Mouse (Mus musculus): ENCODE results near the gene Olfr492. TPM values are rescaled to one million over a fixed set of nuclear protein-coding genes. Genes with fewer than 3 reads are reported as not detected.

Olfr492 gene
- total RNA-seq (2012; rRNA removed) (not detected in 2 replicates), polyA plus RNA-seq (2012; ENCODE audit: insufficient read depth in 1 of 2, insufficient read length in 2 of 2, low read depth in 1 of 2, low replicate concordance in 2 of 2, missing spikeins in 1 of 2) (not detected)

DNA sequence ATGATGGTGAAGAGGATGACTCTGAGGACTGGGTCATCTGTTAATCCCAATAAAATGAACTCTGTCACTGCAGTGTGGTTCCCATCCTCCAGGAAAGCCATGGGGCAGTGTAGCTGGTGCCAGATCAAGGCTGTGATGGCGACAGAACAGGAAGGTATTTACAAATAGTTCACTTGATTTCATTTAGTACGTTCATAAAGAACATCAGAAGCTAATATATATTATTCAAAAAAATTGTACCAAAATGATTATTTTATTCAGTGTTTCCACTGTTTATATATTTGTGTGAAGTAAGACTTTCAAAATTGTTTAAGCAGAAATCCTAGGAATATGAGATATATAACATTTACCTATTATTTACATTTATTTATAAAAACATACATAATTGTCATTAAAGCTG lies at the start of gene Olfr492:
Olfr492 (minus strand) TSS at position 101 of the 400 bp plus-strand sequence.
- Histone ChIP-seq H3K4me1 (ENCODE audit: control insufficient read depth in 1 of 2, insufficient read depth in 2 of 2, low read length in 2 of 2) (no peaks in the 10 kb centered on the region), H3K79me2 (ENCODE audit: control insufficient read depth, insufficient read depth, low read length, poor library complexity) (no peaks in the 10 kb centered on the region), H3K27me3 (ENCODE audit: control insufficient read depth in 1 of 2, insufficient read depth in 2 of 2, low read length in 2 of 2) (no peaks in the 10 kb centered on the region), H3K36me3 (ENCODE audit: control insufficient read depth in 1 of 2, insufficient read depth in 2 of 2, low read length in 2 of 2) (no peaks in the 10 kb centered on the region), H3K4me3 (ENCODE audit: control insufficient read depth in 1 of 2, insufficient read depth in 1 of 2, low read depth in 2 of 2, low read length in 2 of 2) (no peak within 1 kb of the TSS), H3K9me3 (replicated peaks; ENCODE audit: insufficient read depth, low read length) (no peaks in the 10 kb centered on the region), H3K9ac (ENCODE audit: control insufficient read depth, low read depth, low read length, poor library complexity, severe bottlenecking) (no peak within 1 kb of the TSS), H3K27ac (ENCODE audit: control insufficient read depth, low read depth, low read length) (no peak within 1 kb of the TSS)
- no peak for DNase-seq (ENCODE audit: low read depth, low spot score)
- no peak for TF ChIP-seq RAD21 (IDR thresholded peaks at IDR 0.05; ENCODE audit: low read depth, low read length)
- no peak for TF ChIP-seq RCOR1 (IDR thresholded peaks at IDR 0.05; ENCODE audit: low read depth, low read length)
- no peak for TF ChIP-seq MEF2A (IDR thresholded peaks at IDR 0.05; ENCODE audit: extremely low read depth, insufficient replicate concordance, low read depth, low read length, poor library complexity, severe bottlenecking)
- TF ChIP-seq POLR2A (IDR thresholded peaks at IDR 0.05; ENCODE audit: control insufficient read depth in 1 of 2, insufficient read depth in 1 of 2, low read depth in 1 of 2, low read length in 2 of 2, poor library complexity in 1 of 2) = no peak
- no peak for TF ChIP-seq UBTF (IDR thresholded peaks at IDR 0.05; ENCODE audit: borderline replicate concordance, insufficient read depth, low read depth, low read length)
- no peak for TF ChIP-seq EP300 (IDR thresholded peaks at IDR 0.05; ENCODE audit: low read depth in 1 of 2, low read length in 2 of 2)
- no peak for TF ChIP-seq GATA1 (IDR thresholded peaks at IDR 0.05; ENCODE audit: low read depth, low read length)
- TF ChIP-seq USF1 (IDR thresholded peaks at IDR 0.05; ENCODE audit: low read depth, low read length) = no peak
- TF ChIP-seq E2F4 (IDR thresholded peaks at IDR 0.05; ENCODE audit: borderline replicate concordance, low read depth, low read length) = no peak
- TF ChIP-seq GABPA (IDR thresholded peaks at IDR 0.05; ENCODE audit: low read depth, low read length) = no peak
- TF ChIP-seq NELFE (IDR thresholded peaks at IDR 0.05; ENCODE audit: low read depth, low read length) = no peak
- no peak for TF ChIP-seq POLR2AphosphoS5 (IDR thresholded peaks at IDR 0.05; ENCODE audit: borderline replicate concordance, low read depth, low read length)
- TF ChIP-seq MAFK (IDR thresholded peaks at IDR 0.05; ENCODE audit: borderline replicate concordance, low read depth, low read length) = no peak
- TF ChIP-seq ELF1 (IDR thresholded peaks at IDR 0.05; ENCODE audit: low read depth, low read length) = no peak
- no peak for TF ChIP-seq MXI1 (IDR thresholded peaks at IDR 0.05; ENCODE audit: low read depth, low read length)
- no peak for TF ChIP-seq MYB (IDR thresholded peaks at IDR 0.05; ENCODE audit: low read depth, low read length)
- TF ChIP-seq TAL1 (IDR thresholded peaks at IDR 0.05; ENCODE audit: low read length) = no peak
- TF ChIP-seq KAT2A (conservative IDR thresholded peaks at IDR 0.05; ENCODE audit: low read depth, low read length) = no peak

DNA sequence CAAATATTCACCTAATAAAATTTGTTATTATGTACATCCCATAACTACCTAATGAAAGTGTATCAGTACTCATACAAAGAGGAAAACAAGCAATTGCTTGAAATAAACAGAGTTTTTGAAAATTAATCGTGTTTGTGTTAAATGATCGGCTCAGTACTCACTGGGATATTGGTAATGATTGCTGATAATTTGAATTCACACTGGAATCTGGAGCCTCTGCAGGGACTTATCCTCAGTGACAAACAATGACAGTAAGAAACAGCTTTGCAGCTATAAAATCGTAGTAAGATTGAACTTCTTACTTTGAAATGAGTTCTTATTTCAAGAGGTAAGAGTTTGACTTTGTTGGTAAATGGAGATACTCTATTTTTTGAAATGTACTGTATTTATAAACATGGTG lies 41.6 kb upstream of the Olfr492 start, which contains the start of gene Olfr494:
Olfr494 (plus strand) TSS at position 301 of the 400 bp plus-strand sequence.
- DNase-seq (ENCODE audit: low read depth, low spot score) = no peak
- no peaks in the 10 kb centered on the region for H3K4me1 ChIP-seq (ENCODE audit: control insufficient read depth in 1 of 2, insufficient read depth in 2 of 2, low read length in 2 of 2)
- TF ChIP-seq MEF2A (IDR thresholded peaks at IDR 0.05; ENCODE audit: extremely low read depth, insufficient replicate concordance, low read depth, low read length, poor library complexity, severe bottlenecking) = no peak
- no peak for TF ChIP-seq MAZ (IDR thresholded peaks at IDR 0.05; ENCODE audit: low read depth, low read length)
- no peak for TF ChIP-seq CHD1 (IDR thresholded peaks at IDR 0.05; ENCODE audit: low read depth, low read length)
- no peaks in the 10 kb centered on the region for H3K27me3 ChIP-seq (ENCODE audit: control insufficient read depth in 1 of 2, insufficient read depth in 2 of 2, low read length in 2 of 2)
- no peaks in the 10 kb centered on the region for H3K9me3 ChIP-seq (replicated peaks; ENCODE audit: insufficient read depth, low read length)
- no peak within 1 kb of the TSS for H3K27ac ChIP-seq (ENCODE audit: control insufficient read depth, low read depth, low read length)
- no peak within 1 kb of the TSS for H3K4me3 ChIP-seq (ENCODE audit: control insufficient read depth in 1 of 2, insufficient read depth in 1 of 2, low read depth in 2 of 2, low read length in 2 of 2)
- no peaks in the 10 kb centered on the region for H3K36me3 ChIP-seq (ENCODE audit: control insufficient read depth in 1 of 2, insufficient read depth in 2 of 2, low read length in 2 of 2)
- H3K9ac ChIP-seq (ENCODE audit: control insufficient read depth, low read depth, low read length, poor library complexity, severe bottlenecking) = no peak within 1 kb of the TSS
- H3K79me2 ChIP-seq (ENCODE audit: control insufficient read depth, insufficient read depth, low read length, poor library complexity) = no peaks in the 10 kb centered on the region

All from MEL (cell line).